In genomic region chr4:89428465-89428864, GRCm38 (mm10) we compare ENCODE assay signal across 14 mouse cellular contexts.
DNase-seq lines count a peak whose midpoint lies in the region; ATAC-seq and TF ChIP-seq lines count a peak whose summit lies in the region.
"Had no signal": no experiment of that assay in that cellular context is flagged by ENCODE, and none has a peak within 500 bp of the region (broad histone marks: within the 10 kb centered on the region; RNA-seq: fewer than 3 reads in every experiment).

No protein-coding gene starts in this region.

- WGBS in heart, embryonic 16.5 days, result 68% methylated on average over 1 of the region's 1 CpGs
- WGBS in lung, embryonic 16.5 days, result 15% methylated on average over 1 of the region's 1 CpGs
- WGBS in intestine, postnatal 0 days, result 32% methylated on average over 1 of the region's 1 CpGs
- WGBS in stomach, embryonic 16.5 days, result 46% methylated on average over 1 of the region's 1 CpGs
- 84% methylated on average over 1 of the region's 1 CpGs for WGBS in midbrain, embryonic 11.5 days

- H3K4me3 ChIP-seq in heart, embryonic 16.5 days (ENCODE audit: low read length), result no peak overlapping the region
- H3K4me3 ChIP-seq in lung, embryonic 16.5 days (ENCODE audit: low read length), result no peak overlapping the region
- no peak overlapping the region for H3K4me3 ChIP-seq in intestine, postnatal 0 days (ENCODE audit: low read depth, low read length)
- no peak overlapping the region for H3K4me3 ChIP-seq in stomach, embryonic 16.5 days (replicated peaks; ENCODE audit: low read length)
- H3K4me3 ChIP-seq in midbrain, embryonic 11.5 days (ENCODE audit: low read depth, low read length), result no peak overlapping the region
- H3K4me3 ChIP-seq: midbrain, embryonic 15.5 days had no signal

- no peak for DNase-seq in heart, postnatal 4 days
- no peak for DNase-seq in lung, adult 18-20 months
- DNase-seq in gastrocnemius, postnatal 10 days, result no peak
- no peak for DNase-seq in midbrain, embryonic 11.5 days (ENCODE audit: low spot score, missing footprints)
- DNase-seq: cerebellum, adult 9-10 months; thymus, postnatal 36 days had no signal

- H3K4me1 ChIP-seq in heart, embryonic 16.5 days (ENCODE audit: control insufficient read depth, insufficient read depth, low read length), result peaks cover 2% of the 10 kb centered on the region
- peaks cover 7% of the 10 kb centered on the region; the same call in 1 of the 2 replicates for H3K4me1 ChIP-seq in lung, embryonic 16.5 days (replicated peaks; ENCODE audit: control insufficient read depth, insufficient read depth, low read length)
- 0 out of 2 replicates have a peak, but pooled peaks cover 5% of the 10 kb centered on the region for H3K4me1 ChIP-seq in intestine, postnatal 0 days (replicated peaks; ENCODE audit: control insufficient read depth, insufficient read depth, low read length)
- H3K4me1 ChIP-seq in stomach, embryonic 16.5 days (ENCODE audit: control insufficient read depth, insufficient read depth, low read length), result 0 out of 2 replicates have a peak, but pooled peaks cover 5% of the 10 kb centered on the region
- H3K4me1 ChIP-seq in midbrain, embryonic 11.5 days (ENCODE audit: control insufficient read depth, insufficient read depth, low read length), result no peaks in the 10 kb centered on the region
- H3K4me1 ChIP-seq: midbrain, embryonic 15.5 days had no signal

- H3K27me3 ChIP-seq in heart, embryonic 16.5 days (ENCODE audit: control insufficient read depth, insufficient read depth, low read length), result no peaks in the 10 kb centered on the region
- no peaks in the 10 kb centered on the region for H3K27me3 ChIP-seq in lung, embryonic 16.5 days (ENCODE audit: control insufficient read depth, insufficient read depth, low read depth, low read length)
- H3K27me3 ChIP-seq in intestine, postnatal 0 days (replicated peaks; ENCODE audit: control insufficient read depth, insufficient read depth, low read length), result no peaks in the 10 kb centered on the region
- H3K27me3 ChIP-seq in stomach, embryonic 16.5 days (ENCODE audit: control insufficient read depth, insufficient read depth, low read length), result no peaks in the 10 kb centered on the region
- H3K27me3 ChIP-seq in midbrain, embryonic 11.5 days (ENCODE audit: control insufficient read depth, insufficient read depth, low read length), result no peaks in the 10 kb centered on the region
- H3K27me3 ChIP-seq: midbrain, embryonic 15.5 days had no signal

- H3K27ac ChIP-seq in heart, embryonic 16.5 days (ENCODE audit: low read length), result peak overlapping the region; percentile 43
- peak overlapping the region; percentile 88 for H3K27ac ChIP-seq in lung, embryonic 16.5 days (ENCODE audit: low read length)
- peak overlapping the region; percentile 91 for H3K27ac ChIP-seq in intestine, postnatal 0 days (ENCODE audit: low read depth, low read length)
- peak overlapping the region; percentile 57 for H3K27ac ChIP-seq in stomach, embryonic 16.5 days (ENCODE audit: low read length)
- no peak overlapping the region for H3K27ac ChIP-seq in midbrain, embryonic 11.5 days (ENCODE audit: low read depth, low read length)
- H3K27ac ChIP-seq: macrophage; midbrain, embryonic 15.5 days had no signal

- H3K9ac ChIP-seq in heart, embryonic 16.5 days (ENCODE audit: low read length), result no peak overlapping the region
- no peak overlapping the region for H3K9ac ChIP-seq in lung, embryonic 16.5 days (ENCODE audit: low read length)
- no peak overlapping the region for H3K9ac ChIP-seq in intestine, postnatal 0 days (ENCODE audit: low read depth, low read length)
- no peak overlapping the region for H3K9ac ChIP-seq in stomach, embryonic 16.5 days (ENCODE audit: low read length)
- no peak overlapping the region for H3K9ac ChIP-seq in midbrain, embryonic 11.5 days (ENCODE audit: low read length)
- H3K9ac ChIP-seq: forebrain, postnatal 0 days; midbrain, embryonic 15.5 days had no signal

- TF ChIP-seq CTCF in intestine, postnatal 0 days (IDR thresholded peaks at IDR 0.05; ENCODE audit: low read depth), result peak; percentile 52

- no peaks in the 10 kb centered on the region for H3K9me3 ChIP-seq in heart, embryonic 16.5 days (replicated peaks; ENCODE audit: control insufficient read depth, low read length)
- no peaks in the 10 kb centered on the region for H3K9me3 ChIP-seq in lung, embryonic 16.5 days (ENCODE audit: control insufficient read depth, low read length)
- H3K9me3 ChIP-seq in intestine, postnatal 0 days (ENCODE audit: control insufficient read depth), result no peaks in the 10 kb centered on the region
- H3K9me3 ChIP-seq in stomach, embryonic 16.5 days (replicated peaks; ENCODE audit: control insufficient read depth, low read length), result no peaks in the 10 kb centered on the region
- H3K9me3 ChIP-seq in midbrain, embryonic 11.5 days (ENCODE audit: control insufficient read depth, low read length), result no peaks in the 10 kb centered on the region
- H3K9me3 ChIP-seq: midbrain, embryonic 15.5 days had no signal

- ATAC-seq in heart, embryonic 16.5 days (replicated peaks; ENCODE audit: extremely low read depth, insufficient read depth, low FRiP score), result no peak; the same call in 1 of the 2 replicates
- ATAC-seq in lung, embryonic 16.5 days (ENCODE audit: low read depth), result peak; percentile 27
- peak; percentile 89 for ATAC-seq in intestine, postnatal 0 days
- ATAC-seq in stomach, embryonic 16.5 days (ENCODE audit: insufficient read depth, low FRiP score), result peak; percentile 63; the same call in 1 of the 2 replicates
- no peak for ATAC-seq in midbrain, embryonic 11.5 days (ENCODE audit: low FRiP score)
- ATAC-seq: inflammation-experienced regulatory T-cells, adult 6 months had no signal

- H3K4me2 ChIP-seq in heart, embryonic 16.5 days (ENCODE audit: low read depth, low read length), result no peak overlapping the region
- no peak overlapping the region for H3K4me2 ChIP-seq in lung, embryonic 16.5 days (ENCODE audit: low read depth, low read length)
- H3K4me2 ChIP-seq in intestine, postnatal 0 days (replicated peaks; ENCODE audit: low read depth), result no peak overlapping the region
- no peak overlapping the region for H3K4me2 ChIP-seq in stomach, embryonic 16.5 days (ENCODE audit: low read depth, low read length)
- no peak overlapping the region for H3K4me2 ChIP-seq in midbrain, embryonic 11.5 days
- H3K4me2 ChIP-seq: midbrain, embryonic 15.5 days had no signal

- no peaks in the 10 kb centered on the region for H3K36me3 ChIP-seq in heart, embryonic 16.5 days (ENCODE audit: control insufficient read depth, insufficient read depth)
- no peaks in the 10 kb centered on the region for H3K36me3 ChIP-seq in lung, embryonic 16.5 days (ENCODE audit: control insufficient read depth, insufficient read depth, low read length)
- H3K36me3 ChIP-seq in intestine, postnatal 0 days (ENCODE audit: control insufficient read depth, insufficient read depth), result no peaks in the 10 kb centered on the region
- no peaks in the 10 kb centered on the region for H3K36me3 ChIP-seq in stomach, embryonic 16.5 days (ENCODE audit: control insufficient read depth, insufficient read depth, low read length)
- no peaks in the 10 kb centered on the region for H3K36me3 ChIP-seq in midbrain, embryonic 11.5 days (ENCODE audit: control insufficient read depth, insufficient read depth, low read length)
- H3K36me3 ChIP-seq: midbrain, embryonic 15.5 days had no signal

Comparison
In these comparisons a context has a peak if more than half of its experiments do, and no peak if none do; other contexts are left out.
1. ATAC-seq: peak in lung, embryonic 16.5 days (single experiment), intestine, postnatal 0 days (single experiment) and stomach, embryonic 16.5 days (single experiment); none in heart, embryonic 16.5 days (single experiment) and midbrain, embryonic 11.5 days (single experiment).